Mouse (Mus musculus) common myeloid progenitor, adult 5-6 weeks (primary cell): Measurements from ENCODE around the gene Mlh1. TPM values are rescaled to one million over a fixed set of nuclear protein-coding genes. Genes with fewer than 3 reads are reported as not detected.

ENCODE experiments used
- ATAC-seq: replicated peaks from 2 replicates; pipeline ENCODE4 v1.8.0; 2016; ENCODE audit warnings: low read depth, mild to moderate bottlenecking, moderate TSS enrichment, inconsistent platforms; ENCODE audit not compliant: poor library complexity, severe bottlenecking
- total RNA-seq: library from RNA; stranded (forward); fragments of 200-1000, 187-1606 nt; gene quantifications from 2 replicates; pipeline ENCODE4 v1.2.3, GENCODE M21; 2017

Mlh1 gene
- total RNA-seq, 1 experiment from 2014 or later, result 46.5 TPM

- no peak for ATAC-seq
Measured at GRCm38 (mm10) chr9:111287956-111288355, 16.4 kb upstream of the Mlh1 start.

- no peak for ATAC-seq
Measured at GRCm38 (mm10) chr9:111286468-111286867, 14.9 kb upstream of the Mlh1 start.

- no peak for ATAC-seq
Measured at GRCm38 (mm10) chr9:111285676-111286075, 14.1 kb upstream of the Mlh1 start.

GRCm38 (mm10) chr9:111285061-111285460 is 13.5 kb upstream of the Mlh1 start:
- no peak for ATAC-seq

GRCm38 (mm10) chr9:111275156-111275555 is 3.6 kb upstream of the Mlh1 start:
- no peak for ATAC-seq

GRCm38 (mm10) chr9:111273958-111274357 is 2.4 kb upstream of the Mlh1 start:
- no peak for ATAC-seq

- ATAC-seq, result no peak
Measured at GRCm38 (mm10) chr9:111272996-111273785, 1.6 kb upstream of the Mlh1 start.

- no peak for ATAC-seq
Measured at GRCm38 (mm10) chr9:111272356-111272755, 765 bp upstream of the Mlh1 start.

GRCm38 (mm10) chr9:111271056-111271433 is 546 bp downstream of the Mlh1 start:
- peak; percentile 51 for ATAC-seq

GRCm38 (mm10) chr9:111270606-111271005 is 985 bp downstream of the Mlh1 start:
- ATAC-seq, result no peak

GRCm38 (mm10) chr9:111267998-111268397 is 3.6 kb downstream of the Mlh1 start:
- ATAC-seq, result no peak

GRCm38 (mm10) chr9:111261356-111261755 is 10.2 kb downstream of the Mlh1 start:
- no peak for ATAC-seq

- no peak for ATAC-seq
Measured at GRCm38 (mm10) chr9:111260360-111260985, 11.1 kb downstream of the Mlh1 start.

GRCm38 (mm10) chr9:111252161-111252869 is 19.3 kb downstream of the Mlh1 start:
- ATAC-seq, result no peak

GRCm38 (mm10) chr9:111247682-111248246 is 23.8 kb downstream of the Mlh1 start:
- ATAC-seq, result no peak; the same call in 1 of the 2 replicates

- ATAC-seq, result no peak
Measured at GRCm38 (mm10) chr9:111245546-111245945, 26.0 kb downstream of the Mlh1 start.

GRCm38 (mm10) chr9:111243384-111243783 is 28.2 kb downstream of the Mlh1 start:
- no peak for ATAC-seq

GRCm38 (mm10) chr9:111239821-111240220 is 31.8 kb downstream of the Mlh1 start:
- no peak for ATAC-seq

GRCm38 (mm10) chr9:111237726-111238125 is 33.9 kb downstream of the Mlh1 start:
- no peak for ATAC-seq

GRCm38 (mm10) chr9:111234701-111235100 is 36.9 kb downstream of the Mlh1 start:
- ATAC-seq, result no peak

- no peak for ATAC-seq
Measured at GRCm38 (mm10) chr9:111228446-111228845, 43.1 kb downstream of the Mlh1 start.
